Mouse (Mus musculus) cerebral cortex, adult 2 months (tissue): ENCODE results near the gene Slc35f4.

ENCODE experiments used
- WGBS: fragments of 180-500 bp; shearing (Covaris S2); methylation state at CpG from one replicate; pipeline ENCODE4 v1.1.7; 2018; 5-methylcytosine and 5-hydroxymethylcytosine counted together

Gene Slc35f4

DNA sequence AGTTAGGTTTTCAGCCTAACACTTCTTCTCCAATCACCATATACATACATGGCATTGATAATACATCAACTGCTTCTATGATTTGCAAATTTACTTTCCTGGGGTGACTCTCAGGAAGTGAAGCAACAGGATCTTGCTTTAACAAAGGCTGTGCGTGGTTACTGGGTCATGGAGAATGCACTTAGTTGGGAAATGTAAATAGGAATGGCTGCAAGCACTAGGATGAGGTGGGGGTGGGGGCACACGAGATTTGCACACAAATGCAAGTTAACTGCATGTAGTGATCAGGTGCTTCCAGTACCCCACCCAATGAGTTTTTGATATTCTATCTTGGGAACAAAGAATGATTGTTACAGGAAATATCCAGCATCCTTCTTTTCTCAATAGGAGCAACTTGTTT, 250.5 kb downstream of the Slc35f4 start:
- WGBS = 71% methylated on average over 2 of the region's 2 CpGs

DNA sequence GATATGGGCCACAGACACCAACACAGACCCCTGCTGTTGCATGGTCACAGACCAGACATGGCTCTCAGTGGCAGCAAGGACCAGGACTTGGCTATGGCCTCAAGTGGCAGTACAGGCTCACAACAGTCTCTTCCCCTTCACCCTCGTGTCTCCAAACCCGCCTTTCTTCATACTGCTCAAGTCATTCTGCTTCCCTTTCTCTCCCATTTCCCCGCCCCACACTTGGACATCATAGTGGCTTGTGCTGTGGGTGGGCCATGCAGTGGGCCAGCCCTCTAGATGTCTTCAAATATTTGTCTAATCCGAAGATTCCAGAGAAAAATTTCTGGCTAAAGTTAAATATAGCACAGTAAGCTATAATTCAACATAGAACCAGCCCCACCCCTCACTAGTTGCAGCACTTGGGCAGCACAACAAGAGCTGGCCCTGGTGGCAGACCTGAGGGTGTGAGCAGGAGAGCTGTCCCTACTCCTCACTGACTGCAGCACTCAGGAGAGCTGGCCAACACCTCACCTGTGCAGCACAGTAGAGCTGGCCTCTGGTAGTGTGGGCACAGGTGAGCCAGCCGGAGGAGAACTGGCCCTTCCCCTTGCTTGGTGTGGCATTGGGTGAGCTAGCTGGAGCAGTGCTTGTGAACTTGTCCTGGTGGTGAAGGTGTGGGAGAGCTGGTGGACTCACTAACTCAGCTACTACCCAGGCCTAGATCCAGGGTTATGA, 260.4 kb downstream of the Slc35f4 start:
- WGBS = 87% methylated on average over 5 of the region's 5 CpGs
